Mouse (Mus musculus): ENCODE measurements around the gene Tnfrsf14. TPM values are rescaled to one million over a fixed set of nuclear protein-coding genes. Genes with fewer than 3 reads are reported as not detected.
A peak's percentile ranks its signal among the peaks of the same experiment; 100 is the strongest.

Tnfrsf14 gene
- polyA plus RNA-seq, 1 experiment from 2014 or later, result 1.4 TPM

- H3K4me2 ChIP-seq, result no peak overlapping the region
- no peak overlapping the region for H3K27ac ChIP-seq
- H3K27me3 ChIP-seq, result peaks cover 55% of the 10 kb centered on the region
- H3K9me3 ChIP-seq, result no peaks in the 10 kb centered on the region
- WGBS, result 54% methylated on average over 14 of the region's 14 CpGs
- ATAC-seq (ENCODE audit: insufficient number of reproducible peaks, insufficient read depth, low FRiP score, low TSS enrichment, low read depth), result no peak
- H3K9ac ChIP-seq (replicated peaks), result no peak overlapping the region
- H3K4me1 ChIP-seq (replicated peaks), result peaks cover 33% of the 10 kb centered on the region
- no peak overlapping the region for H3K4me3 ChIP-seq (replicated peaks)
- no peaks in the 10 kb centered on the region for H3K36me3 ChIP-seq
Observed at GRCm38 (mm10) chr4:154948066-154948939, 19.9 kb upstream of the Tnfrsf14 start.

- Histone ChIP-seq H3K27me3 (peaks cover 35% of the 10 kb centered on the region), H3K4me3 (replicated peaks) (peak overlapping the region; percentile 27), H3K4me2 (peak overlapping the region; percentile 52), H3K9ac (replicated peaks) (peak overlapping the region; percentile 31; the same call in 1 of the 2 replicates), H3K4me1 (replicated peaks) (peaks cover 25% of the 10 kb centered on the region), H3K27ac (no peak overlapping the region), H3K36me3 (no peaks in the 10 kb centered on the region), H3K9me3 (no peaks in the 10 kb centered on the region)
- 3% methylated on average over 8 of the region's 8 CpGs for WGBS
- ATAC-seq (ENCODE audit: insufficient number of reproducible peaks, insufficient read depth, low FRiP score, low TSS enrichment, low read depth), result peak; percentile 82
Observed at GRCm38 (mm10) chr4:154946319-154946718, 18.0 kb upstream of the Tnfrsf14 start.

DNA sequence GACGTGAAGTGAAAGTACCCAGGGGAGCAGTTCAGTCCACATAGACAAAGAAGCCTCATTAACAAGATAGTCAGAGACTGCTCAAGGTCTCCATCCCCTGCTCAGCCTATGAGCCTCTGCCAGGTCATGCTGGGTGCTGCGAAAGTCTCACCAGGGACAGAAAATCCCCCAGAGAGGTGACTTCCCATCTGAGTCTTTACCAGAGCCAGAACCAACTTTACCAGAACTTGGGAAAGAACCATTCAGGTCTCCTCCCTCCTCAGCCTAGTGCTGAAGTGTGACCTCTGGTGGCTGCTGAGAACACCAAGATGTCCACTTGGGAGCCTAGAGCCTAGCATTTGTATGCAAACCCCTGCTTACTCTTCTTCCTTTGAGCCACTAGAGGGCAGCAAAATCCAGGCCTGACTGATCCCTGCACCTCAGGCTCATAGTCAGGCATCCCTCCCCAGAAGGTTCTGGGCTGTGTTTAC is 15.8 kb upstream of the Tnfrsf14 start:
- Histone ChIP-seq H3K9me3 (no peaks in the 10 kb centered on the region), H3K36me3 (no peaks in the 10 kb centered on the region), H3K27me3 (peaks cover 15% of the 10 kb centered on the region), H3K4me3 (replicated peaks) (no peak overlapping the region), H3K27ac (no peak overlapping the region), H3K4me1 (replicated peaks) (peaks cover 19% of the 10 kb centered on the region), H3K4me2 (no peak overlapping the region), H3K9ac (replicated peaks) (no peak overlapping the region)
- peak; percentile 40; the same call in 1 of the 2 replicates for ATAC-seq (ENCODE audit: insufficient number of reproducible peaks, insufficient read depth, low FRiP score, low TSS enrichment, low read depth)
- WGBS, result 23% methylated on average over 2 of the region's 2 CpGs

GRCm38 (mm10) chr4:154943323-154944039 is 15.1 kb upstream of the Tnfrsf14 start:
- Histone ChIP-seq H3K36me3 (no peaks in the 10 kb centered on the region), H3K4me3 (replicated peaks) (no peak overlapping the region), H3K4me2 (no peak overlapping the region), H3K9ac (replicated peaks) (no peak overlapping the region), H3K4me1 (replicated peaks) (peaks cover 12% of the 10 kb centered on the region), H3K27me3 (peaks cover 8% of the 10 kb centered on the region), H3K9me3 (no peaks in the 10 kb centered on the region), H3K27ac (no peak overlapping the region)
- WGBS, result 86% methylated on average over 6 of the region's 6 CpGs
- ATAC-seq (ENCODE audit: insufficient number of reproducible peaks, insufficient read depth, low FRiP score, low TSS enrichment, low read depth), result no peak

GRCm38 (mm10) chr4:154942632-154943322 is 14.4 kb upstream of the Tnfrsf14 start:
- H3K36me3 ChIP-seq, result no peaks in the 10 kb centered on the region
- H3K27me3 ChIP-seq, result peaks cover 3% of the 10 kb centered on the region; the same call in 1 of the 2 replicates
- no peak overlapping the region for H3K9ac ChIP-seq (replicated peaks)
- no peaks in the 10 kb centered on the region for H3K9me3 ChIP-seq
- no peak for ATAC-seq (ENCODE audit: insufficient number of reproducible peaks, insufficient read depth, low FRiP score, low TSS enrichment, low read depth)
- peaks cover 10% of the 10 kb centered on the region for H3K4me1 ChIP-seq (replicated peaks)
- no peak overlapping the region for H3K27ac ChIP-seq
- H3K4me2 ChIP-seq, result no peak overlapping the region
- no peak overlapping the region for H3K4me3 ChIP-seq (replicated peaks)
- WGBS, result 84% methylated on average over 10 of the region's 10 CpGs

GRCm38 (mm10) chr4:154941831-154942230 is 13.5 kb upstream of the Tnfrsf14 start:
- no peak overlapping the region for H3K4me3 ChIP-seq (replicated peaks)
- peaks cover 10% of the 10 kb centered on the region for H3K4me1 ChIP-seq (replicated peaks)
- H3K4me2 ChIP-seq, result no peak overlapping the region
- no peak for ATAC-seq (ENCODE audit: insufficient number of reproducible peaks, insufficient read depth, low FRiP score, low TSS enrichment, low read depth)
- H3K27me3 ChIP-seq, result no peaks in the 10 kb centered on the region
- 92% methylated on average over 5 of the region's 5 CpGs for WGBS
- no peaks in the 10 kb centered on the region for H3K9me3 ChIP-seq
- no peak overlapping the region for H3K9ac ChIP-seq (replicated peaks)
- no peaks in the 10 kb centered on the region for H3K36me3 ChIP-seq
- no peak overlapping the region for H3K27ac ChIP-seq

DNA sequence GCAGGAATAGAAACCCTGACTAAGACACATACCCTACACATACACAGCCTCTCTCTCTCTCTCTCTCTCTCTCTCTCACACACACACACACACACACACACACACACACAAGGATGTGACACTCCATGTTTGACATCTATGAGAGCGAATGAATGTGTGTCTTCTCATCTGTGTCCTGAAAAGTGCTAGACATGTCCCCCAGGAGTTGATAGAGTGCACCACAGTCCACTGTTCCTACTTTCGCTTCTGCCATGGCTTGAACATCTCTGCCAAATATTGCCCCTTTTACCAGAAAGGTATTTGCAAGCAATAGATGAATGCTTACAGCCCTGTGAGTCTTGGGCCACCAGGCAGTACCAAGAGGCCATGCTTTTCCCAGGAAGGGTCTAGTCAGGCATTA is 11.8 kb upstream of the Tnfrsf14 start:
- Histone ChIP-seq H3K4me2 (no peak overlapping the region), H3K27me3 (no peaks in the 10 kb centered on the region), H3K9me3 (no peaks in the 10 kb centered on the region), H3K4me1 (replicated peaks) (no peaks in the 10 kb centered on the region), H3K9ac (replicated peaks) (no peak overlapping the region), H3K4me3 (replicated peaks) (no peak overlapping the region), H3K36me3 (no peaks in the 10 kb centered on the region), H3K27ac (no peak overlapping the region)
- no peak for ATAC-seq (ENCODE audit: insufficient number of reproducible peaks, insufficient read depth, low FRiP score, low TSS enrichment, low read depth)
- 93% methylated on average over 2 of the region's 2 CpGs for WGBS

DNA sequence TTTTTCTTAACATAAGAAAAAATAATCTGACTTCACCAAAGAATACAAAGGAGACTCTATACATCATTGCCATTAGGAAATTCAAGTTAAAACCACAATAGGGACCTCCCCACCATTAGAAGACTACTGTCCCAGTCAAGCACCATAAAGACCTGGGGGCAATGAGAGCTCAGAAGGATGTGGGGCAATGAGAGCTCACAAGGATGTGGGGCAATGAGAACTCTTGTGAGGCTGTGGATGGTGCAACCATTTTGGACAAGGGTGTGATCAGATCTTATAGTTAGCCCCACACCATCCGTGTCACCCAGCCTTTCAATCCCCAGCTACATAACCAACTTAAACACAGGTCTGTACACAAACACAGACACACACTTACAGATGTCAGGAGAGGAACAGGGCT is 9.4 kb upstream of the Tnfrsf14 start:
- Histone ChIP-seq H3K9me3 (no peaks in the 10 kb centered on the region), H3K27ac (no peak overlapping the region), H3K4me1 (replicated peaks) (no peaks in the 10 kb centered on the region), H3K9ac (replicated peaks) (no peak overlapping the region), H3K4me2 (no peak overlapping the region), H3K4me3 (replicated peaks) (no peak overlapping the region), H3K36me3 (no peaks in the 10 kb centered on the region), H3K27me3 (no peaks in the 10 kb centered on the region)
- no peak for ATAC-seq (ENCODE audit: insufficient number of reproducible peaks, insufficient read depth, low FRiP score, low TSS enrichment, low read depth)
- WGBS, result 77% methylated on average over 1 of the region's 1 CpGs

DNA sequence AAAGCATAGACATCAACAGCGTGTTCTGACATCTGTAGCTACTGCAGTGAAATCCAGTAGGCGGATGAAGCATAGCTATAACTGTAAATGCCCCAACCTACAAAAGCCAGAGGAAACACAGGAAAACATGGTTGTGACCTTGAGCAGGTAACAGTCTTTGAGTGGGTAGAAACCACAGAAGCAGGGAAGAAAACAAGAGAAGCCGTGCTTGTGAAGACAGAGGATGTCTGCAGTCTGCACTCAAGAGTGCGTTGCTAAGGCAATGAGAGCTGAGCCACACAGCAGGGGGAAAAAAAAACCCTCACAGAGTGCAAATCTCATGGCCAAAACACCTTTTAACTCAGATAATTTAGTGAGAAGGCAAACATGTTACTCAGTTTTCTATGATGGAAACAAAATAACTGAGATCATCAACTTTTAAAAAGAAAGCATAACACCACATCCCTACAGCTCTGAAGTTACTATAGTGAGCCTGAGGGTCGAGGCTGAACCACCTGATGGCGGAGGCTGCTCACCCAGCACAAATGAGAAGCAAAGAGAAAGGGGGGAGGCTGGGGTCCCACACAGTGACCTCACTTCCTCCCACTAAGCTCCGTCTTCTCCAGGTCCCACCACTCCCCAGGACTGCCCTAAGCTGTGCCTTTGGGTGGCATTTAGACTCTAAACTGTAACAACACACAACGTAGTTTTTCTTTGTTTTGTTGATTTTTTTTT is 8.3 kb upstream of the Tnfrsf14 start:
- Histone ChIP-seq H3K4me2 (no peak overlapping the region), H3K4me1 (replicated peaks) (no peaks in the 10 kb centered on the region), H3K9me3 (no peaks in the 10 kb centered on the region), H3K9ac (replicated peaks) (no peak overlapping the region), H3K27me3 (no peaks in the 10 kb centered on the region), H3K4me3 (replicated peaks) (no peak overlapping the region), H3K27ac (no peak overlapping the region), H3K36me3 (no peaks in the 10 kb centered on the region)
- ATAC-seq (ENCODE audit: insufficient number of reproducible peaks, insufficient read depth, low FRiP score, low TSS enrichment, low read depth), result no peak
- 69% methylated on average over 8 of the region's 8 CpGs for WGBS

DNA sequence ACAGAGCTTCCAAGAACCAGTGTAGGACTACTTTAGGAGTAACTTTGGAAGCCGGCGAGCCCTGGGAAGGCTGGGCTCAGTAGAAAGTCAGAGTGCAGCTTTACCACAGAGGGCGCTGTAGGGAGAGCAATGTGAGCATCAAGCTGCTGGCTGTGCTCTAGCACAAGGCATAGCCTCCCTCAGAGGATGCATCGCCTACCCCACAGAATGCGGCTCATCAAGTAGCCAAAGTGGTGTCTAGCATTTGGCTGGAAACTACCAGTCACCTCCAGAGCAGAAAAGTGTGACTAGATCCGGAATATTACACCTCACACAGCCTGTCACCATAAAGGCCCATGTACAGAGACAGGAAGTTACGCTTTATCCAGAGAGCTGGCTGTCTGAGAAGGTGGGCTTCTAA is 7.4 kb upstream of the Tnfrsf14 start:
- Histone ChIP-seq H3K9ac (replicated peaks) (no peak overlapping the region), H3K27ac (no peak overlapping the region), H3K27me3 (no peaks in the 10 kb centered on the region), H3K4me1 (replicated peaks) (no peaks in the 10 kb centered on the region), H3K4me3 (replicated peaks) (no peak overlapping the region), H3K4me2 (no peak overlapping the region), H3K36me3 (no peaks in the 10 kb centered on the region), H3K9me3 (no peaks in the 10 kb centered on the region)
- no peak for ATAC-seq (ENCODE audit: insufficient number of reproducible peaks, insufficient read depth, low FRiP score, low TSS enrichment, low read depth)
- WGBS, result 74% methylated on average over 7 of the region's 7 CpGs

All from limb, embryonic 12.5 days (tissue).